Mouse (Mus musculus) gastrocnemius, adult 18-20 months (tissue): ENCODE measurements at regions not wholly inside any gene's neighbourhood (a gene's known extent, or its start where the extent isn't known, plus 50 kb on each side); places are given as distances from the start of the nearest gene placed in this dataset.

Source experiments
- DNase-seq: peaks from one replicate; pipeline ENCODE4 v3.0.0; 2021; ENCODE audit warnings: low spot score

- no peak for DNase-seq
These were observed 60.5 kb downstream of the Sec61b start for GRCm38 (mm10) chr4:47534959-47535358.

- DNase-seq = no peak
These were observed 93.2 kb downstream of the Sec61b start for GRCm38 (mm10) chr4:47567694-47568093.

- no peak for DNase-seq
These were observed 96.4 kb downstream of the Sec61b start for GRCm38 (mm10) chr4:47570846-47571245.

GRCm38 (mm10) chr4:47576011-47576410 is 101.6 kb downstream of the Sec61b start:
- DNase-seq = no peak

- peak; percentile 59 for DNase-seq
These were observed 103.0 kb downstream of the Sec61b start for GRCm38 (mm10) chr4:47577490-47577889.

GRCm38 (mm10) chr4:47578637-47579036 is 104.2 kb downstream of the Sec61b start:
- peak; percentile 33 for DNase-seq

GRCm38 (mm10) chr4:47580556-47580955 is 106.1 kb downstream of the Sec61b start:
- DNase-seq = no peak

GRCm38 (mm10) chr4:47587256-47587655 is 112.8 kb downstream of the Sec61b start:
- DNase-seq = peak; percentile 67

GRCm38 (mm10) chr4:47592271-47592986 is 118.0 kb downstream of the Sec61b start:
- DNase-seq = peak; percentile 91

- peak; percentile 73 for DNase-seq
These were observed 118.7 kb downstream of the Sec61b start for GRCm38 (mm10) chr4:47593155-47593554.

- DNase-seq = peak; percentile 84
These were observed 119.7 kb downstream of the Sec61b start for GRCm38 (mm10) chr4:47594171-47594570.

- peak; percentile 89 for DNase-seq
These were observed 121.4 kb downstream of the Sec61b start for GRCm38 (mm10) chr4:47595841-47596240.

- no peak for DNase-seq
These were observed 123.1 kb downstream of the Sec61b start for GRCm38 (mm10) chr4:47597586-47597985.

GRCm38 (mm10) chr4:47598216-47598615 is 123.8 kb downstream of the Sec61b start:
- no peak for DNase-seq

- DNase-seq = peak; percentile 62
These were observed 127.0 kb downstream of the Sec61b start for GRCm38 (mm10) chr4:47601301-47602070.

- no peak for DNase-seq
These were observed 128.9 kb downstream of the Sec61b start for GRCm38 (mm10) chr4:47603378-47603777.

- peak; percentile 71 for DNase-seq
These were observed 129.5 kb downstream of the Sec61b start for GRCm38 (mm10) chr4:47603847-47604397.

- DNase-seq = no peak
These were observed 131.2 kb downstream of the Sec61b start for GRCm38 (mm10) chr4:47605676-47606075.

GRCm38 (mm10) chr4:47608673-47609072 is 134.2 kb downstream of the Sec61b start:
- no peak for DNase-seq

- DNase-seq = no peak
These were observed 136.5 kb downstream of the Sec61b start for GRCm38 (mm10) chr4:47610913-47611312.

GRCm38 (mm10) chr4:47616525-47616924 is 142.1 kb downstream of the Sec61b start:
- no peak for DNase-seq

GRCm38 (mm10) chr4:47620700-47621099 is 146.2 kb downstream of the Sec61b start:
- peak; percentile 50 for DNase-seq
